Mouse (Mus musculus) lung, postnatal 0 days (tissue): Measurements from ENCODE around the gene Mob2.

Experiments
- CTCF ChIP-seq: IDR thresholded peaks from 2 replicates; pipeline ENCODE4 v1.5.1; 2016; ENCODE audit warnings: antibody characterized with exemption, mild to moderate bottlenecking
- EP300 ChIP-seq: IDR thresholded peaks from 2 replicates; pipeline ENCODE4 v1.6.1; 2016; ENCODE audit warnings: antibody characterized with exemption, mild to moderate bottlenecking, control low read depth

DNA sequence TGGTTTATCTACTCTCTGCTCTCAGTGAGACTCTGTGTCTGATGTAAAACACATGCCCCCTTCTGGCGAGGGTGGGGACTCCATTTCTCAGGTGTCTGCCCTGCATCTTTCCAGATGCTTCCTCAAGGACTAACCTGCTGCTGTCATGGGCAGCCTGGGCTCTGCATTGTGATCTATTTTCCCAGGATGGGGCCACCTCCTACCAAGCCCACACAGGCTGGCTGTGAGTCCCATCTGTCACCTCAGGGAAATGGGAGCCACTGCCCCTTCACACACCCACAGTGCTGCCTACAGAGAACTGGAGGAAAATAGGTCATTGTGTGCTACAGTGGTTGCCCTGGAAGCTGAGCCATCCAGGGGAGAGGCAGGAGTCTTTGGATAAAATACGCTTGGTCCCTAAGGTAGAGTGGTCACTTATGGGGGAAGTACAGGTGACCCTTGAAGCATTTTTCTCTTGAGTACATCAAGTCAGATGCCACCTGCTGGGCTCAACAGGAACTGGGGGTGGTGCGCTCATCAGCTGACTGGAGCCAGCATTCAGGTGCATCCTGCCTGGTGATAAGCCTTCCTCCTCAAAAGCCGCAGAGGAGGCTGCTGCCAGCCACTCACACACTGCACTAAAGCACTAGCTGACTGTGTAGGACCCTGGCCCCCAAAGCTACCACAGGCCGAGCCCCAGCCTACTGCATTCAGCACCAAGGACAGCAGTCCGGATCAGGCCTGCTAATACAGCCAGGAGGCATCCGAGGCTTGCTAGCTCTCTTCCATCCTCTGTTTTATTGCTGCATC is 87.8 kb downstream of the Mob2 start:
- TF ChIP-seq CTCF (peak; percentile 48), EP300 (no peak)
